Mouse (Mus musculus): ENCODE data around the gene Supt16.

DNA sequence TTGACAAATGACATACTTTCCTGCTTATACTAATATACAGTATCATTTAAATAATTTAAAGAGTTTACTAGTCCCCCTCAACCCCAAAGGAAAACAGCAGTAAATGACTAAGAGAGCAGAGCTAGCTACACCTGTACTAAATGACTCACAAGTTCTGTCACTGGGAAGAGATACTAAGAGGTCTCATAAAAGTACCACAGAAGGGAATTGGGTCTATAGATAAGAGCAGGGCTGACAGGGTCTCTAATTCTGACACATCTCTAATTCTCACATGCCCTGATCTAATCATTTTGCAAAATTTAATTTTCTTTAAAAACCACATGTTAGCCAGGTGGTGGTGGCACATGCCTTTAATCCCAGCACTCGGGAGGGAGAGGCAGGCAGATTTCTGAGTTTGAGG, 8.4 kb downstream of the Supt16 start:
- TF ChIP-seq POU5F1 (IDR thresholded peaks at IDR 0.05; ENCODE audit: borderline replicate concordance, low read length) (no peak), CTCF (conservative IDR thresholded peaks at IDR 0.05; ENCODE audit: low read length) (no peak)

Data from E14TG2a.4 (cell line).